Mouse (Mus musculus) left cerebral cortex, postnatal 14 days (tissue): Measurements from ENCODE around the gene Gm11077. TPM values are rescaled to one million over a fixed set of nuclear protein-coding genes. Genes with fewer than 3 reads are reported as not detected.
A peak's percentile ranks its signal among the peaks of the same experiment; 100 is the strongest.

ENCODE experiments used
- DNase-seq, 2 experiments: peaks; one replicate each; pipeline ENCODE4 v3.0.0; 2021 to 2022; ENCODE audit warnings: low spot score in 2 of 2, mixed read lengths in 1 of 2
- intact Hi-C: fragments of 180-260 bp; cut with DNase I; formaldehyde crosslinking; loops from one replicate; pipeline ENCODE4 v1.15.1; 2025
- total RNA-seq, 2 experiments: library from RNA; stranded (reverse); gene quantifications; 2 replicates each; pipeline ENCODE4 v1.2.3; 2021

Gene Gm11077
- total RNA-seq, 2 experiments from 2014 or later, result not detected

DNA sequence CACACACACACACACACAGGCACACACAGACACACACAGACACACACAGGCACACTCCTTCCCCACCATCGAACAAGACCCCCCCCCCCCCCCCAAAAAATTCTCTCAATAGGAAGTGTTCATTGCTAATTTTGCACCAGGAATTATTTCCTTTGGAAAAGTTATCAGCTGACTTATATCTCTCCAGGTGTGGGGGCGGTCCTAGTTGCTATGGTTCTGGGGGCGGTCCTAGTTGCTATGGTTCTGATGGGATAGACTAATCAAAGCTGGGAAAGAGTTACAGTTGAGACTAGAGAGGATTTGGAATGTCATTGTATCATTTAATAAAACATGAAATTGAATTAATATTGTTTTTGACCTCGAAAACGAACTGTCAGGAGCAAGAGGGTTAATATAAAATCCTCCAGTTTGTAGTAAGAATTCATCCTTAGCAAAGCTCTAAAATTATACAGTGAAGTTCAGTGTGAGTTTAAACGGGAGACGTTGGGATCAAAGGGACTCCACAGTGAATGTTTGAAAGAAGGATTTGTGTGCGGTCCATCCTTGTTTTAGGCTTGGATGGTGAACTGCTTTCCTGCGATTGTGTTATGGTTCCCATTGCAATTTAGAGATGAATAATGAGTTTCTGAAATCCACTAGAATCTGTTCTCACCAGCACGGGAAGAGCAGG, 4.0 kb downstream of the Gm11077 start:
- intact Hi-C loops, result no loop called here
- peak; percentile 27 to 55 for DNase-seq

GRCm38 (mm10) chr6:140733641-140733986, 4.5 kb downstream of the Gm11077 start:
- intact Hi-C loops, result no loop called here
- peak in 1 of 2 experiments; percentile 20 for DNase-seq

DNA sequence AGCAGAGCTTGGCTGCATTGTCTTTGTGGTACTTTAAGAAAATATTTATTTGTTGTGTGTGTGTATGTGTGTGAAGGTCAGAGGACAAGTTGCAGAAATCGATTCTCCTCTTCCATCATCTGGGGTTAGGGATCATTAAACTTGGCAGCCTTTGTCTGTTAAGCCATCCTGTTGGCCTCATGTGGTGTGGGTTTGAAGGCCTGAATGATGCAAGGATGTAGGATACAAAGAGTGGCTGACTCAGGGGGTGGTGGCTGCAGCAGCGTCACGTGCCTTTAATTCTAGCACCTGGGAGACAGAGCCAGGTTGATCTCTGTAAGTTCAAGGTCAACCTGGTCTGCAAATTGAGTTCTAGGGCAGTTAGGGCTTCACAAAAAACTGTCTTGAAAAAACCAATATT, 16.5 kb downstream of the Gm11077 start:
- no peak for DNase-seq
- intact Hi-C loops, result no loop called here

DNA sequence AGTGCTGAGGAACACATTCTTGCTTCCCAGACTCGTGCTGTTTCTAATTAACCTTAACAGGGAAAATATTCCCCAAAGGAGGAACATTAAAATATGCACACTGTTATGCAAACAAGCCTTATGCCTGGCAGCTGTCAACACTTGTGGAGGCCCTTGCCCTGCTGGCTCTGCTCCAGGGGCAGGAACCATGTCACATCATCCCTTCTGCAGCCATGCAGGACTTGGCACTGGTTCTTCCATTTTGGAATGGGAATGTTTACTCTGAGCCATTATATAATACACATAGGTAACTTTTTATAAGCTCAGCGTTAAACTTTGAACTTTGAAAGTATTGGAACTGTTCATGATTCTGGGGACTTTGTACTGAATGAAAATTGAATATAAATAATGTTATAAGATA, 18.5 kb downstream of the Gm11077 start:
- intact Hi-C loops, result no loop called here

DNA sequence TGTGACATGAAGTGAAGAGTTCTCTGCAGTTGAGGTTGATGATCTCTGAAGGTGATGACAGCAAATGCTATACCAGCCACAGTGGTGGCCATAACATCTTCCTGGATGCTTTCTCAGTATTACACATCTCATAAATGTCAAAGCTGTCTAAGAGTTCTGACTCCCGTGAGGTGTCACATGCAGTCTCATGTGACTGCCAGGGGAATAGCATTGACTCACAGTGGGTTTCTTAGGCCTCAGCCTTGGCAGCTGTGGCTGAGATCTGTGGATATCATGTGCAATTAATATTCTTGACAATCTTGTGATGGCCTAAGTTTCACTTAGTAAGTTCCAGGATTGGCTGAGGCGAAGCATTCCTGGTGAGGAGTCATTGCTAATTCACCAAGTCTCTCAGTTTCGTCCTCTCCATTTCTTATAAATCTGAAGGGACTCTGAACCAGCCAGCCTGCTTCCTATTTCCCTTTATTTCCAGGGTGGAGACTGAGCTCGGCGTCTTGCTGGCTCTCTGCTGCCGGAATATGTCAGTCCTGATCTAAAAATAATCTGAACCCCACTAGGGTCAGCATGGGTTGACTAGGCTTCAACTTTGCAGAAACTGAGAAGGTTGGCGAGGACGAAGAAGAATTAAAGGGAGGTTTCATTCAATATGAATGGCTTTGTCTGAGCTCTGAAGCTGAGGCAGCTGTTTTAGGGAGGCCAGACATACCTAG, 21.4 kb downstream of the Gm11077 start:
- no peak for DNase-seq
- intact Hi-C loops, result no loop called here

More for the DNA sequence above, 18.5 kb downstream of the Gm11077 start:
- no peak for DNase-seq

DNA sequence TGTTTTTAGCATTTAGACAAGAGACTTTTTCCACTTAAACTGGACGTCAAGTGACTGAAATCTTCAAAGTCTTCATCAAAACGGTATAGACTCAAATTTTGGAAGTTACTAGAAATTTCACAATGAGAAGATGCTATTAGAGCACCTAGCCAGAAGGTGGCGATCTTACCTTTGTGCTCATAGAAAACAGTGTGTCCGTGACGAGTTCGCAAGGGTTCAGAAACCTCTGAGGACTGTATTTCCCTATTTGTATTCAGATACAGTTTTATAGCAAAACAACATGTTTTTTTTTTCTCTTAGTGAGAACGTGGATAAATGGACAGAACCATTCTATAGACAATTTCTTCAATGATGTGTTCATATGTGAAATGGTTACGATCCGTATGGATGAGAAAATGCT, 37.3 kb downstream of the Gm11077 start:
- intact Hi-C loops, result loop anchor here (10.0 kb wide), 3 partner anchors 88 to 678 kb away; no protein-coding TSS in a partner anchor
- peak; percentile 50 to 69 for DNase-seq

GRCm38 (mm10) chr6:140767237-140767636, 38.2 kb downstream of the Gm11077 start:
- intact Hi-C loops, result loop anchor here (10.0 kb wide), 3 partner anchors 88 to 678 kb away; no protein-coding TSS in a partner anchor
- DNase-seq, result no peak

DNA sequence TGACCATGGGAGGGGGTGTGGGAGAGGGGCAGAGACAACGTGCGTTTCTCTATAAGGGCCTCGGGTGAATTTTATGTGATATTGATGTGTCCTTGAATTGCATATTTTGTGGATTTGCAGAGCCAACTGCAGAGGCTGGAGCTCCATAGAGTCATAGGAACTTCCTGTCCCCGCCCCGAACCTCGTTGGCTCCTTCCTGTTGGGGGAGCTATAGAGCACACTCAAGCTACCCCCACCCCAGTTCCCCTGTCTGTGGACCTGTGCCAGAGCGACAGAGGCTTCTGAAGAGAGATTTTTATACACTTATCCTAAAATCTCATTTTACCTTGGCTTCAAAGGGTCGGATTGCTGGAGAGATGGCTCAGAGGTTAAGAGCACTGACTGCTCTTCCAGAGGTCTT, 39.1 kb downstream of the Gm11077 start:
- intact Hi-C loops, result loop anchor here (10.0 kb wide), 3 partner anchors 87 to 677 kb away; no protein-coding TSS in a partner anchor
- peak; percentile 10 to 14 for DNase-seq

DNA sequence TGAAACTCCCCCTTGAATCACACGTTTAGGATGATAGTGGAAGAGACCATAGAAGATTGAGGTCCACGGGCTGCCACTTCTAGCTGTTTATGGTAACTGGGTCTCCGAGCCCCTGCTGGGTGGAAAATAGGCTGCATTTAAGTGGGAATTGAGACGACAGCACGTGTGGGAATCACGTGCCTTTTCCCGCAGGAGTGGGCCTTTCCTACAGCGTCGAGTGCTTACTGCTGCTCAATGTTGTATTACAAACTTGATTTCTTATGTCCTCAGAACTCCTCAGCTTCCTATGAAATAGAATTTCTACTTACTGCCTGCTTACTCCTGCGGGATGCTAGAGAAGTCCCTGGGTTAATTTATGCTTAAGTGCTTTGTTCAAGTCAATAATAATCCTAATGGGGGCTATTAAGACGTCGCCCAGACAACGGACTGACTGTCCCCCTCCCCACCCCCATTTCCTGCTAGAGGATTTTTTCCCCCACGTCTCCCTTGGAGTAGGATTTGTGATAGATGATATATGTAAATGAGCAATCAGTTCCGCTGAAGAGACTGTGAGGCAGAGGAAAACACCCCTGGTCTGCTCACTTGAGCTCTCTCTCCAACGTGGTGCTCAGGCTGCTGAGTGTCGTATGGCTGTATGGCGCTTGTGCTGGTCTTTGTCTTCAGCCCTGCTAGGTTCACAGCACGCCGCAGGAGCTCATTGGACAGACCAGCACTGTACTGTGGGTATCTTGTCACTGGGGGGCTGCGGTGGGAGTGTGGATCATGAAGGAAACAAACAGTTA, 40.0 kb downstream of the Gm11077 start:
- intact Hi-C loops, result loop anchor here (10.0 kb wide), 3 partner anchors 86 to 676 kb away; no protein-coding TSS in a partner anchor
- no peak for DNase-seq

DNA sequence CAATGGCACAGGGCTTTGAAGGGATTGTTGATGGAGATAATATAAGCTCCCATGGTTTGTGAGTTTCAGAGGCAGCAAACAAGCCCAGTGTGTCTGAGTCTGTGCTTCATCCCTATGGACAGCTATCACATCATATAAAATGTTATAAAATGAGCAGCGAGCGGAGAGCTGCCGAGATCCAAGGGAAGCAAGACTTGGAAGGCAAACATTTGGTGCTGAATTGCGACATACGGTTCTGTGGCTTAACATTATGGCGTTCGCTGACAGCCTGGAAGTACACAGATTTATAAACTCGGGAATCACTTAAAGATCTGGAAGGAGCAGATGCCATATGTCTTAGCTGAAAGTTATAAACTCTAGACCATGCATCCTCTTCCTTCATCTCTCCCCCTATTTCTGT, 47.2 kb downstream of the Gm11077 start:
- DNase-seq, result no peak
- intact Hi-C loops, result no loop called here

DNA sequence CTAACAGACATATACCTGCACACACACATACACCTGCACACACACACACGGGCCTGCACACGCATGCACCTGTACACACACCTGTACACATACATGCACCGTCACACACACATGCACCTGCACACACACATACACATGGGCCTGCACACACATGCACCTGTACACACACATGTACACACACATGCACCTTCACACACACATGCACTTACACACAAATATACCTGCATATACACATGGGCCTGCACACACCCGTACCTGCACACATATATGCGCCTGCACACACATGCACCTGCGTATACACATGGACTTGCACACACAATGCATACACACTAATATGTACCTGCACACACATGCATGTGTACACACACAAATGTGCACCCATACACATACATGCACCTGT, 53.4 kb downstream of the Gm11077 start:
- DNase-seq, result no peak
- intact Hi-C loops, result no loop called here

GRCm38 (mm10) chr6:140786058-140786457, 57.0 kb downstream of the Gm11077 start:
- DNase-seq, result no peak
- intact Hi-C loops, result no loop called here

DNA sequence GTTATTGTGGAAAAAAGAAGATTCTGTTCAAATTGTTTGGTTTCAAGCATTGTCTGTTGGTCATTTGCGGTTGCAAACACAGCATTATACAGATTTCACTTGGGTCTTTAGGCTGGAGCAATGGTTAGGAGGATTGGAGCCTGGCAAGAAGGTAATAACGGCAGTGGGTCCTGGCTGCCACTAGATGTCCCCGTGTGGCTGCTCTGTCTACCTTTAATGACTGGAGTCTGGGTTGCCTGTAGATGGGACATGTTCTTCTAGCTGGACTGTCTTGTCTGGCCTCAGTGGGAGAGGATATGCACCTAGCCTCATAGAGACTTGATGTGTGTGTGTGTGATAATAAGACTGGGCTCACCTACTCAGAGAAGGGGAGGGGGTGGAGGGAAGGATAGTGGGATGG, 60.8 kb downstream of the Gm11077 start:
- DNase-seq, result peak in 1 of 2 experiments; percentile 17
- intact Hi-C loops, result no loop called here

DNA sequence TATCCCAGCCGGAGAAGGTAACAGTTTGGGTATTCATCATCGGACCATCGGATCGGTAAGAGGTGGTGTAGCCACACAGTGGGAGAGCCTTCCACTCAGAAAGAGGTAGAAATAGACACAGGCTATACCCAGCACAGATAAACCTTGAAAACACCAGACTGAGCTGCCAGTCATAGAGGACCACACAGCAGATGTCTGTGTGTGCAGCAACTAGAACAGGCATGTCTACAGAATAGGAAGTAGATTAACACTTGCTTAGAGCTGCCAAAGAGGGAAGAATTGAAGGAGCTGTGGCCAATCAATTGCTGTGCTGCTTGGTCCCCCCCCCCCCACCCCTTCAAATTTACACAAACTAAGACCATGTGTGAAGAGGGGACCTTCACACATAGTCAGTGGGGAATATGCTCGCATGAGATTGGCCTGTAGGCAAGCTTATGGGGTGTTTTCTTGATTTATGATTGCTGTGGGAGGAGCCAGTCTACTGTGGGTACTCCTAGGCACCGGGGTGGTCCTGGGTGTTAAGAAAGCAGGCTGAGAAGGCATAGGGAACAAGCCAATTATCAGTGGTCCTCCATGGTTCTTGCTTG, 64.7 kb downstream of the Gm11077 start:
- intact Hi-C loops, result no loop called here
- peak in 1 of 2 experiments; percentile 8 for DNase-seq

- intact Hi-C loops, result no loop called here
- no peak for DNase-seq
Observed at GRCm38 (mm10) chr6:140798841-140799240, 69.8 kb downstream of the Gm11077 start.

GRCm38 (mm10) chr6:140799435-140800040, 70.5 kb downstream of the Gm11077 start:
- no peak for DNase-seq

GRCm38 (mm10) chr6:140800587-140800986, 71.5 kb downstream of the Gm11077 start:
- DNase-seq, result no peak
- intact Hi-C loops, result no loop called here

More at GRCm38 (mm10) chr6:140799435-140800040, 70.5 kb downstream of the Gm11077 start:
- intact Hi-C loops, result no loop called here
